Mouse (Mus musculus) heart, postnatal 0 days (tissue): ENCODE measurements around the gene Fxn. TPM values are rescaled to one million over a fixed set of nuclear protein-coding genes. Genes with fewer than 3 reads are reported as not detected.

Experiments used
- ATAC-seq: fragments of 200-750 bp; cut with Nextera tagmentation; 2 replicates; pipeline ENCODE4 v1.8.0; 2017; ENCODE audit warnings: low read depth, moderate number of reproducible peaks, moderate library complexity; ENCODE audit not compliant: insufficient read depth
- DNase-seq: peaks from one replicate; pipeline ENCODE4 v3.0.0-alpha.2; 2016; ENCODE audit warnings: low spot score
- H3K27ac ChIP-seq: fragments of 300-500 bp; sonication (generic); 2 replicates; pipeline ENCODE4 v1.5.1; 2014; ENCODE audit warnings: low read depth, mild to moderate bottlenecking
- H3K27me3 ChIP-seq: fragments of 300-500 bp; sonication (generic); 2 replicates; pipeline ENCODE4 v1.6.1; 2014; ENCODE audit warnings: low read length, mixed read lengths; ENCODE audit not compliant: control insufficient read depth, insufficient read depth
- H3K36me3 ChIP-seq: fragments of 300-500 bp; sonication (generic); replicated peaks from 2 replicates; pipeline ENCODE4 v1.6.1; 2014; ENCODE audit warnings: low read length, mixed read lengths; ENCODE audit not compliant: control insufficient read depth, insufficient read depth
- H3K4me1 ChIP-seq: fragments of 300-500 bp; sonication (generic); 2 replicates; pipeline ENCODE4 v1.6.1; 2014; ENCODE audit warnings: antibody characterized with exemption; ENCODE audit not compliant: control insufficient read depth, insufficient read depth
- H3K4me2 ChIP-seq: fragments of 300-500 bp; sonication (generic); 2 replicates; pipeline ENCODE4 v1.6.1; 2014; ENCODE audit warnings: low read depth, mild to moderate bottlenecking, low read length, moderate library complexity
- H3K4me3 ChIP-seq: fragments of 300-500 bp; sonication (generic); 2 replicates; pipeline ENCODE4 v1.5.1; 2014; ENCODE audit warnings: low read depth, low read length
- H3K9ac ChIP-seq: fragments of 300-500 bp; sonication (generic); replicated peaks from 2 replicates; pipeline ENCODE4 v1.6.1; 2014; ENCODE audit warnings: low read depth, low read length, mixed read lengths
- H3K9me3 ChIP-seq: fragments of 300-500 bp; sonication (generic); replicated peaks from 2 replicates; pipeline ENCODE4 v1.6.1; 2016; ENCODE audit warnings: low read length; ENCODE audit not compliant: control insufficient read depth
- CTCF ChIP-seq: IDR thresholded peaks from 2 replicates; pipeline ENCODE4 v1.5.1; 2016; ENCODE audit warnings: antibody characterized with exemption, control low read depth, low read depth
- EP300 ChIP-seq: IDR thresholded peaks from 2 replicates; pipeline ENCODE4 v1.6.1; 2016; ENCODE audit warnings: antibody characterized with exemption, low read depth
- WGBS: fragments of 180-500 bp; shearing (Covaris S2); extraction: QIAGEN DNeasy Blood & Tissue Kit; methylation state at CpG from one replicate; pipeline ENCODE4 v1.1.7; 2014; 5-methylcytosine and 5-hydroxymethylcytosine counted together
- polyA plus RNA-seq: library from polyadenylated mRNA; unstranded; fragments of >200 nt; fragmentation: Nextera tagmentation; extraction: Ambion mirVana; gene quantifications from 2 replicates; pipeline ENCODE4 v1.2.1, GENCODE M21; 2015
- total RNA-seq: library from RNA; depleted of rRNA; stranded (reverse); fragments of >200 nt; gene quantifications from 2 replicates; pipeline ENCODE4 v1.2.3, GENCODE M21; 2014; ENCODE audit warnings: low replicate concordance

Fxn gene
- total and polyA plus RNA-seq, 2 experiments from 2014 or later, result 36.6 to 79.7 TPM

- Histone ChIP-seq H3K9ac (no peak overlapping the region), H3K36me3 (peaks cover 65% of the 10 kb centered on the region), H3K4me1 (no peaks in the 10 kb centered on the region), H3K27ac (no peak overlapping the region), H3K9me3 (no peaks in the 10 kb centered on the region), H3K4me3 (no peak overlapping the region), H3K4me2 (no peak overlapping the region), H3K27me3 (no peaks in the 10 kb centered on the region)
- WGBS, result 86% methylated on average over 7 of the region's 7 CpGs
- DNase-seq (no peak), ATAC-seq (no peak)
- TF ChIP-seq CTCF, result no peak
- TF ChIP-seq EP300, result no peak
Measured at GRCm38 (mm10) chr19:24266046-24266830, 14.2 kb downstream of the Fxn start.

- ATAC-seq (peak; percentile 87), DNase-seq (peak; percentile 65)
- TF ChIP-seq EP300, result no peak
- TF ChIP-seq CTCF, result peak; percentile 91
- peaks cover 68% of the 10 kb centered on the region for H3K36me3 ChIP-seq
- H3K4me2 ChIP-seq, result no peak overlapping the region
- H3K9ac ChIP-seq, result no peak overlapping the region
- no peaks in the 10 kb centered on the region for H3K4me1 ChIP-seq
- H3K27me3 ChIP-seq, result no peaks in the 10 kb centered on the region
- no peak overlapping the region for H3K27ac ChIP-seq
- H3K9me3 ChIP-seq, result no peaks in the 10 kb centered on the region
- 43% methylated on average over 7 of the region's 7 CpGs for WGBS
- H3K4me3 ChIP-seq, result no peak overlapping the region
Measured at GRCm38 (mm10) chr19:24264991-24265390, 15.4 kb downstream of the Fxn start.

- Histone ChIP-seq H3K4me1 (peaks cover 7% of the 10 kb centered on the region), H3K9ac (no peak overlapping the region), H3K27me3 (no peaks in the 10 kb centered on the region), H3K36me3 (peaks cover 48% of the 10 kb centered on the region), H3K27ac (no peak overlapping the region), H3K9me3 (no peaks in the 10 kb centered on the region), H3K4me2 (no peak overlapping the region), H3K4me3 (no peak overlapping the region)
- 90% methylated on average over 14 of the region's 14 CpGs for WGBS
- TF ChIP-seq EP300, result no peak
- TF ChIP-seq CTCF, result no peak
- ATAC-seq (no peak), DNase-seq (no peak)
Measured at GRCm38 (mm10) chr19:24262736-24263135, 17.7 kb downstream of the Fxn start.

GRCm38 (mm10) chr19:24259390-24260351 lies 20.7 kb downstream of the Fxn start:
- Histone ChIP-seq H3K4me2 (no peak overlapping the region), H3K27ac (peak overlapping the region; percentile 30; the same call in 1 of the 2 replicates), H3K4me3 (no peak overlapping the region), H3K9ac (no peak overlapping the region), H3K9me3 (no peaks in the 10 kb centered on the region), H3K4me1 (peaks cover 8% of the 10 kb centered on the region), H3K27me3 (no peaks in the 10 kb centered on the region), H3K36me3 (peaks cover 30% of the 10 kb centered on the region)
- no peak for DNase-seq
- no peak for TF ChIP-seq CTCF
- no peak for TF ChIP-seq EP300
- ATAC-seq, result peak; percentile 34; the same call in 1 of the 2 replicates
- WGBS, result 45% methylated on average over 12 of the region's 12 CpGs

GRCm38 (mm10) chr19:24258368-24258767 lies 22.0 kb downstream of the Fxn start:
- no peak overlapping the region for H3K9ac ChIP-seq
- DNase-seq, result peak; percentile 50
- H3K36me3 ChIP-seq, result peaks cover 22% of the 10 kb centered on the region
- TF ChIP-seq EP300 (no peak), CTCF (no peak)
- WGBS, result 7% methylated on average over 5 of the region's 5 CpGs
- ATAC-seq, result peak; percentile 61; the same call in 1 of the 2 replicates
- H3K4me3 ChIP-seq, result no peak overlapping the region
- no peaks in the 10 kb centered on the region for H3K9me3 ChIP-seq
- peaks cover 12% of the 10 kb centered on the region for H3K4me1 ChIP-seq
- no peaks in the 10 kb centered on the region for H3K27me3 ChIP-seq
- H3K27ac ChIP-seq, result peak overlapping the region; percentile 48; the same call in 1 of the 2 replicates
- H3K4me2 ChIP-seq, result no peak overlapping the region
